In the genomic region with DNA sequence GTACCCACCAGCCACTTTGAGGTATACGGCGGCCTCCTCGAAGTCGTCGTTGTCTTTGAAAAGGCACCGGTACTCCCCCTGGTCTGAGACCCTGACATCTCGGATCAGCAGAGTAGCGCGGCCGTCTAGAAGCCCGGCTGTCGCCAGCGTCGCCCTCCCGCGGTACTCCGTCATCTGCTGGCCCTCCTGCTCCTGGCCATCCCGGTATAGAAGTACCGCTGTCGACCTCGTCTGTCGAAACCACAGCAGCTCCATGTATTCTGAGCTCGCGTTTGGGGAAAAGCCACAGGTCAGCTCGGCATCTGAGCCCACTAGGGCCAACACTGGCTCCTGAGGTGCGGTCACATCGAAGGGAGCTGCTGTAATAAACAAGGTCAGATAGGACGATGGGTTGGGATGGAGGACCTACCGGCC, we compare ENCODE assay signal across 8 mouse cellular contexts. TPM values are rescaled to one million over a fixed set of nuclear protein-coding genes. Genes with fewer than 3 reads are reported as not detected.
DNase-seq lines count a peak whose midpoint lies in the region; ATAC-seq and TF ChIP-seq lines count a peak whose summit lies in the region.

No protein-coding gene starts in this region.

- no peaks in the 10 kb centered on the region for H3K9me3 ChIP-seq in forebrain, embryonic 12.5 days
- H3K9me3 ChIP-seq in hindbrain, postnatal 0 days (ENCODE audit: low read length): no peaks in the 10 kb centered on the region
- no peaks in the 10 kb centered on the region for H3K9me3 ChIP-seq in liver, embryonic 16.5 days (replicated peaks; ENCODE audit: control insufficient read depth, low read length)
- no peaks in the 10 kb centered on the region for H3K9me3 ChIP-seq in neural tube, embryonic 13.5 days

- ATAC-seq in forebrain, embryonic 12.5 days (ENCODE audit: low FRiP score): peak; percentile 57
- peak; percentile 44; the same call in 1 of the 2 replicates for ATAC-seq in hindbrain, postnatal 0 days
- peak; percentile 56 for ATAC-seq in liver, embryonic 16.5 days (ENCODE audit: low read depth)
- ATAC-seq in neural tube, embryonic 13.5 days (ENCODE audit: low read depth): peak; percentile 71; the same call in 1 of the 2 replicates

- H3K27me3 ChIP-seq in forebrain, embryonic 12.5 days: peaks cover 12% of the 10 kb centered on the region; the same call in 1 of the 2 replicates
- no peaks in the 10 kb centered on the region for H3K27me3 ChIP-seq in hindbrain, postnatal 0 days (ENCODE audit: insufficient read depth, low read length)
- H3K27me3 ChIP-seq in liver, embryonic 16.5 days (ENCODE audit: control insufficient read depth, insufficient read depth, low read depth, low read length): no peaks in the 10 kb centered on the region
- H3K27me3 ChIP-seq in neural tube, embryonic 13.5 days: peaks cover 15% of the 10 kb centered on the region; the same call in 1 of the 2 replicates

- peak overlapping the region; percentile 71 for H3K4me2 ChIP-seq in forebrain, embryonic 12.5 days
- H3K4me2 ChIP-seq in hindbrain, postnatal 0 days (ENCODE audit: low read depth, low read length): peak overlapping the region; percentile 84
- peak overlapping the region; percentile 77 for H3K4me2 ChIP-seq in liver, embryonic 16.5 days (ENCODE audit: low read depth, low read length)
- H3K4me2 ChIP-seq in neural tube, embryonic 13.5 days: peak overlapping the region; percentile 73

- peak; percentile 16 for DNase-seq in right cerebral cortex, postnatal 14 days
- no peak for DNase-seq in right cerebral cortex, postnatal 36 days (ENCODE audit: low spot score in 2 of 2)
- DNase-seq in c-Kit-positive CD71-positive TER-119-positive erythroid progenitor cells, embryonic 14.5 days (ENCODE audit: low spot score): peak; percentile 56
- DNase-seq in hindbrain, postnatal 0 days (ENCODE audit: low spot score): peak; percentile 44
- no peak for DNase-seq in adipocyte (ENCODE audit: low spot score)

- H3K4me1 ChIP-seq in forebrain, embryonic 12.5 days: peaks cover 21% of the 10 kb centered on the region
- H3K4me1 ChIP-seq in hindbrain, postnatal 0 days (ENCODE audit: insufficient read depth, low read length): peaks cover 4% of the 10 kb centered on the region; the same call in 1 of the 2 replicates
- H3K4me1 ChIP-seq in liver, embryonic 16.5 days (ENCODE audit: control insufficient read depth, low read depth, low read length): peaks cover 37% of the 10 kb centered on the region
- H3K4me1 ChIP-seq in neural tube, embryonic 13.5 days (replicated peaks): peaks cover 22% of the 10 kb centered on the region

- H3K36me3 ChIP-seq in forebrain, embryonic 12.5 days (replicated peaks): no peaks in the 10 kb centered on the region
- H3K36me3 ChIP-seq in hindbrain, postnatal 0 days (ENCODE audit: insufficient read depth, low read length): no peaks in the 10 kb centered on the region
- H3K36me3 ChIP-seq in liver, embryonic 16.5 days (ENCODE audit: control insufficient read depth, insufficient read depth): no peaks in the 10 kb centered on the region
- no peaks in the 10 kb centered on the region for H3K36me3 ChIP-seq in neural tube, embryonic 13.5 days

- H3K27ac ChIP-seq in forebrain, embryonic 12.5 days: no peak overlapping the region
- H3K27ac ChIP-seq in hindbrain, postnatal 0 days: no peak overlapping the region
- H3K27ac ChIP-seq in liver, embryonic 16.5 days (ENCODE audit: low read length): peak overlapping the region; percentile 82
- H3K27ac ChIP-seq in neural tube, embryonic 13.5 days (replicated peaks): no peak overlapping the region

- H3K4me3 ChIP-seq in forebrain, embryonic 12.5 days (replicated peaks): peak overlapping the region; percentile 56
- H3K4me3 ChIP-seq in hindbrain, postnatal 0 days (ENCODE audit: low read length): peak overlapping the region; percentile 56
- H3K4me3 ChIP-seq in liver, embryonic 16.5 days (ENCODE audit: low read depth, low read length): peak overlapping the region; percentile 72
- H3K4me3 ChIP-seq in neural tube, embryonic 13.5 days: peak overlapping the region; percentile 55

- TF ChIP-seq CTCF in hindbrain, postnatal 0 days (IDR thresholded peaks at IDR 0.05; ENCODE audit: low read depth): no peak

- WGBS in forebrain, embryonic 12.5 days: under 1% methylated on average over 29 of the region's 29 CpGs
- WGBS in hindbrain, postnatal 0 days: 1% methylated on average over 29 of the region's 29 CpGs
- WGBS in liver, embryonic 16.5 days (ENCODE audit: insufficient replicate concordance): under 1% methylated on average over 29 of the region's 29 CpGs
- WGBS in neural tube, embryonic 13.5 days: under 1% methylated on average over 29 of the region's 29 CpGs

- peak overlapping the region; percentile 56 for H3K9ac ChIP-seq in forebrain, embryonic 12.5 days
- H3K9ac ChIP-seq in hindbrain, postnatal 0 days (replicated peaks; ENCODE audit: low read length): peak overlapping the region; percentile 51
- peak overlapping the region; percentile 81 for H3K9ac ChIP-seq in liver, embryonic 16.5 days (ENCODE audit: low read depth, low read length)
- H3K9ac ChIP-seq in neural tube, embryonic 13.5 days: peak overlapping the region; percentile 74

RNA-seq across cellular contexts. Expression of a gene that starts 1.5 kb away (rescaled TPM):
- 0.18 and 0.36 TPM in 2 replicates for polyA plus RNA-seq in forebrain, embryonic 12.5 days (2016; fragmentation: Nextera tagmentation; extraction: Ambion mirVana)
- total RNA-seq in hindbrain, postnatal 0 days (2014; rRNA removed): 0.40 and 0.89 TPM in 2 replicates
- polyA plus RNA-seq in hindbrain, postnatal 0 days (2015; fragmentation: Nextera tagmentation; extraction: Ambion mirVana): 0.15 and 0.24 TPM in 2 replicates
- polyA plus RNA-seq in liver, embryonic 16.5 days (2015; fragmentation: Nextera tagmentation; extraction: Ambion mirVana): 1.9 and 2.0 TPM in 2 replicates
- 0.07 TPM in 1 of 2 replicates, not detected in the other for polyA plus RNA-seq in neural tube, embryonic 13.5 days (2015; fragmentation: Nextera tagmentation; extraction: Ambion mirVana)

RNA-seq across cellular contexts. Expression of a gene that starts 24.4 kb away (rescaled TPM):
- 0.23 and 0.36 TPM in 2 replicates for polyA plus RNA-seq in forebrain, embryonic 12.5 days (2016; fragmentation: Nextera tagmentation; extraction: Ambion mirVana)
- not detected in 2 replicates for total RNA-seq in hindbrain, postnatal 0 days (2014; rRNA removed)
- 0.11 TPM in 1 of 2 replicates, not detected in the other for polyA plus RNA-seq in hindbrain, postnatal 0 days (2015; fragmentation: Nextera tagmentation; extraction: Ambion mirVana)
- not detected in 2 replicates for polyA plus RNA-seq in liver, embryonic 16.5 days (2015; fragmentation: Nextera tagmentation; extraction: Ambion mirVana)
- 0.12 and 0.21 TPM in 2 replicates for polyA plus RNA-seq in neural tube, embryonic 13.5 days (2015; fragmentation: Nextera tagmentation; extraction: Ambion mirVana)

RNA-seq across cellular contexts. Expression of a gene that starts 40.6 kb away (rescaled TPM):
- 13.0 and 13.2 TPM in 2 replicates for polyA plus RNA-seq in forebrain, embryonic 12.5 days (2016; fragmentation: Nextera tagmentation; extraction: Ambion mirVana)
- total RNA-seq in hindbrain, postnatal 0 days (2014; rRNA removed): 5.0 and 5.5 TPM in 2 replicates
- polyA plus RNA-seq in hindbrain, postnatal 0 days (2015; fragmentation: Nextera tagmentation; extraction: Ambion mirVana): 7.2 and 7.6 TPM in 2 replicates
- polyA plus RNA-seq in liver, embryonic 16.5 days (2015; fragmentation: Nextera tagmentation; extraction: Ambion mirVana): 4.5 TPM in 2 replicates
- 9.5 and 10.3 TPM in 2 replicates for polyA plus RNA-seq in neural tube, embryonic 13.5 days (2015; fragmentation: Nextera tagmentation; extraction: Ambion mirVana)

Comparison
In these comparisons a context has a peak if more than half of its experiments do, and no peak if none do; other contexts are left out.
1. DNase-seq: peak in right cerebral cortex, postnatal 14 days (single experiment), c-Kit-positive CD71-positive TER-119-positive erythroid progenitor cells, embryonic 14.5 days (single experiment) and hindbrain, postnatal 0 days (single experiment); none in right cerebral cortex, postnatal 36 days (0 of 2) and adipocyte (single experiment).
2. Peak in every context shown above with its lines, with median percentiles within 50 percentile points of each other: ATAC-seq, H3K4me2 ChIP-seq, H3K4me3 ChIP-seq and H3K9ac ChIP-seq.